Mouse (Mus musculus) spleen, adult 2 months (tissue): ENCODE data around the gene Itsn2. TPM values are rescaled to one million over a fixed set of nuclear protein-coding genes. Genes with fewer than 3 reads are reported as not detected.

Experiments used
- DNase-seq, 2 experiments: peaks; one replicate each; pipeline versions ENCODE4 v3.0.0 to v3.0.0-alpha.2; 2012 to 2021; ENCODE audit warnings: low spot score in 2 of 2, low read depth in 1 of 2
- H3K27ac ChIP-seq: fragments of 200-500 bp; 2 replicates; pipeline ENCODE4 v1.5.1; 2012; ENCODE audit warnings: low read length, inconsistent platforms; ENCODE audit not compliant: insufficient read depth
- H3K27me3 ChIP-seq: fragments of 200-500 bp; 2 replicates; pipeline ENCODE4 v1.6.1; 2012; ENCODE audit warnings: mild to moderate bottlenecking, moderate library complexity, low read length, inconsistent platforms; ENCODE audit not compliant: control insufficient read depth, insufficient read depth
- H3K36me3 ChIP-seq: fragments of 200-500 bp; 2 replicates; pipeline ENCODE4 v1.6.1; 2012; ENCODE audit warnings: mild to moderate bottlenecking, low read length, inconsistent platforms; ENCODE audit not compliant: control insufficient read depth, insufficient read depth
- H3K4me1 ChIP-seq: fragments of 200-500 bp; 2 replicates; pipeline ENCODE4 v1.6.1; 2011; ENCODE audit warnings: inconsistent platforms; ENCODE audit not compliant: control insufficient read depth, insufficient read depth, insufficient read length
- H3K4me3 ChIP-seq: fragments of 200-500 bp; 2 replicates; pipeline ENCODE4 v1.5.1; 2011; ENCODE audit warnings: mild to moderate bottlenecking, inconsistent platforms; ENCODE audit not compliant: insufficient read depth, insufficient read length; ENCODE audit errors: extremely low read depth
- CTCF ChIP-seq: fragments of 200-500 bp; IDR thresholded peaks from 2 replicates; pipeline ENCODE4 v1.5.1; 2011; ENCODE audit warnings: mild to moderate bottlenecking, inconsistent platforms; ENCODE audit not compliant: insufficient read depth, insufficient read length, insufficient replicate concordance; ENCODE audit errors: extremely low read depth
- POLR2A ChIP-seq: fragments of 200-500 bp; IDR thresholded peaks from 2 replicates; pipeline ENCODE4 v1.6.1; 2011; ENCODE audit warnings: low read depth, low read length, inconsistent platforms
- WGBS: fragments of 180-500 bp; shearing (Covaris S2); methylation state at CpG from one replicate; pipeline ENCODE4 v1.1.7; 2018; 5-methylcytosine and 5-hydroxymethylcytosine counted together
- polyA plus RNA-seq: library from polyadenylated mRNA; depleted of rRNA; stranded (reverse); fragments of >200 nt; gene quantifications from 2 replicates; pipeline ENCODE4 v1.2.3, GENCODE M21; 2012

The Itsn2 gene
- polyA plus RNA-seq, 1 experiment: 38.9 TPM

- peaks cover 3% of the 10 kb centered on the region for H3K4me1 ChIP-seq
- TF ChIP-seq POLR2A: no peak
- TF ChIP-seq CTCF: no peak
- H3K27ac ChIP-seq: 0 out of 2 replicates have a peak overlapping the region, but pooled peaks have one; percentile 12
- no peaks in the 10 kb centered on the region for H3K27me3 ChIP-seq
- no peak for DNase-seq
- peaks cover 30% of the 10 kb centered on the region for H3K36me3 ChIP-seq
- H3K4me3 ChIP-seq: no peak overlapping the region
- WGBS: 85% methylated on average over 1 of the region's 1 CpGs
These were observed 48.3 kb downstream of the Itsn2 start for GRCm38 (mm10) chr12:4640737-4641136.

- no peak for DNase-seq
- Histone ChIP-seq H3K4me1 (no peaks in the 10 kb centered on the region), H3K4me3 (no peak overlapping the region), H3K27me3 (no peaks in the 10 kb centered on the region), H3K36me3 (peaks cover 29% of the 10 kb centered on the region), H3K27ac (no peak overlapping the region)
- TF ChIP-seq POLR2A (no peak), CTCF (no peak)
- WGBS: 89% methylated on average over 2 of the region's 2 CpGs
These were observed 64.4 kb downstream of the Itsn2 start for GRCm38 (mm10) chr12:4656813-4657212.

GRCm38 (mm10) chr12:4664929-4665674 is 72.7 kb downstream of the Itsn2 start:
- DNase-seq: no peak
- TF ChIP-seq CTCF: no peak
- no peak for TF ChIP-seq POLR2A
- Histone ChIP-seq H3K27ac (no peak overlapping the region), H3K27me3 (no peaks in the 10 kb centered on the region), H3K4me1 (no peaks in the 10 kb centered on the region), H3K4me3 (no peak overlapping the region), H3K36me3 (peaks cover 27% of the 10 kb centered on the region)
- 79% methylated on average over 7 of the region's 7 CpGs for WGBS

- H3K4me1 ChIP-seq: no peaks in the 10 kb centered on the region
- peaks cover 30% of the 10 kb centered on the region for H3K36me3 ChIP-seq
- 94% methylated on average over 5 of the region's 5 CpGs for WGBS
- DNase-seq: no peak
- H3K27me3 ChIP-seq: no peaks in the 10 kb centered on the region
- no peak overlapping the region for H3K4me3 ChIP-seq
- TF ChIP-seq POLR2A (no peak), CTCF (no peak)
- no peak overlapping the region for H3K27ac ChIP-seq
These were observed 73.2 kb downstream of the Itsn2 start for GRCm38 (mm10) chr12:4665675-4666037.

- no peak for DNase-seq
These were observed 83.9 kb downstream of the Itsn2 start for GRCm38 (mm10) chr12:4676336-4676735.

GRCm38 (mm10) chr12:4679971-4680370 is 87.5 kb downstream of the Itsn2 start:
- no peak for DNase-seq
- Histone ChIP-seq H3K4me1 (no peaks in the 10 kb centered on the region), H3K36me3 (peaks cover 23% of the 10 kb centered on the region), H3K27ac (no peak overlapping the region), H3K4me3 (no peak overlapping the region), H3K27me3 (no peaks in the 10 kb centered on the region)
- TF ChIP-seq POLR2A (no peak), CTCF (no peak)
- 87% methylated on average over 4 of the region's 4 CpGs for WGBS

More at GRCm38 (mm10) chr12:4676336-4676735, 83.9 kb downstream of the Itsn2 start:
- Histone ChIP-seq H3K4me1 (no peaks in the 10 kb centered on the region), H3K4me3 (no peak overlapping the region), H3K27ac (no peak overlapping the region), H3K27me3 (no peaks in the 10 kb centered on the region), H3K36me3 (peaks cover 41% of the 10 kb centered on the region)
- 97% methylated on average over 1 of the region's 1 CpGs for WGBS
- no peak for TF ChIP-seq POLR2A
- TF ChIP-seq CTCF: no peak

GRCm38 (mm10) chr12:4685441-4685840 is 93.0 kb downstream of the Itsn2 start:
- no peaks in the 10 kb centered on the region for H3K27me3 ChIP-seq
- no peak for DNase-seq
- 96% methylated on average over 4 of the region's 4 CpGs for WGBS
- no peak for TF ChIP-seq POLR2A
- H3K27ac ChIP-seq: no peak overlapping the region
- H3K36me3 ChIP-seq: peaks cover 10% of the 10 kb centered on the region
- H3K4me1 ChIP-seq: no peaks in the 10 kb centered on the region
- no peak overlapping the region for H3K4me3 ChIP-seq
